Comparison of ENCODE assay signal across 15 mouse cellular contexts in the genomic region with DNA sequence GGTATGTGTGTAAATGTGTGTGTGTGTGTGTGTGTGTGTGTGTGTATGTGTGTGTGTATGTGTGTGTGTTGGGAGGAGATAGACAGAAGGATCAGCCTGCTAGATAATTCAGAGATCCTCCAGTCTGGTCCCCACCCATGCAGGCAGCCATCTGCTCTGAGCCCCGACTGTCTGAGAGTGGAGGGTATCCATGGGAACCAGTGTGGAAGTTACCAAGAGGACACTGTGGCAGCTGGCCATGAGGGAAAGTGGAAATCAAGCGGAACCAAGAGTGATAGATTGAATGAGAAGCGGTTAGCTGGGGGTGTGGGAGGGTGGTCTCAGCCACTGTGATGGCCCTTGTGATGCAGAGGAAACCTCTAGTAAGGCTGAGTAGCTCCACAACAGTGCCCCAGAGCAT. TPM values are rescaled to one million over a fixed set of nuclear protein-coding genes. Genes with fewer than 3 reads are reported as not detected.
DNase-seq lines count a peak whose midpoint lies in the region; ATAC-seq and TF ChIP-seq lines count a peak whose summit lies in the region.
"Had no signal": no experiment of that assay in that cellular context is flagged by ENCODE, and none has a peak within 500 bp of the region (broad histone marks: within the 10 kb centered on the region; RNA-seq: fewer than 3 reads in every experiment).

No protein-coding gene starts in this region.

- H3K4me2 ChIP-seq in forebrain, embryonic 14.5 days (ENCODE audit: low read length): no peak overlapping the region
- H3K4me2 ChIP-seq in midbrain, postnatal 0 days (ENCODE audit: low read depth, low read length, poor library complexity, severe bottlenecking): no peak overlapping the region
- H3K4me2 ChIP-seq: stomach, embryonic 15.5 days had no signal

- no peaks in the 10 kb centered on the region for H3K9me3 ChIP-seq in forebrain, embryonic 14.5 days (replicated peaks; ENCODE audit: control insufficient read depth, low read length)
- H3K9me3 ChIP-seq in midbrain, postnatal 0 days (ENCODE audit: low read length): no peaks in the 10 kb centered on the region
- H3K9me3 ChIP-seq in limb, embryonic 10.5 days (replicated peaks): no peaks in the 10 kb centered on the region
- H3K9me3 ChIP-seq in heart, embryonic 10.5 days: no peaks in the 10 kb centered on the region
- H3K9me3 ChIP-seq: stomach, embryonic 15.5 days had no signal

- WGBS in forebrain, embryonic 14.5 days: 31% methylated on average over 3 of the region's 3 CpGs
- WGBS in midbrain, postnatal 0 days: 5% methylated on average over 3 of the region's 3 CpGs
- WGBS in limb, embryonic 10.5 days: 77% methylated on average over 3 of the region's 3 CpGs
- 87% methylated on average over 3 of the region's 3 CpGs for WGBS in thymus, adult 2 months
- WGBS in heart, embryonic 10.5 days: 78% methylated on average over 3 of the region's 3 CpGs

- H3K27me3 ChIP-seq in forebrain, embryonic 14.5 days (replicated peaks; ENCODE audit: control insufficient read depth, insufficient read depth, low read length): no peaks in the 10 kb centered on the region
- H3K27me3 ChIP-seq in midbrain, postnatal 0 days (ENCODE audit: insufficient read depth, low read length): no peaks in the 10 kb centered on the region
- H3K27me3 ChIP-seq in limb, embryonic 10.5 days (ENCODE audit: low read depth, poor library complexity, severe bottlenecking): no peaks in the 10 kb centered on the region
- H3K27me3 ChIP-seq in thymus, adult 2 months (ENCODE audit: control insufficient read depth, insufficient read depth, low read length): no peaks in the 10 kb centered on the region
- H3K27me3 ChIP-seq in heart, embryonic 10.5 days (ENCODE audit: insufficient read depth, poor library complexity, severe bottlenecking): no peaks in the 10 kb centered on the region
- H3K27me3 ChIP-seq: CH12.LX; stomach, embryonic 15.5 days had no signal

- TF ChIP-seq POLR2A in thymus, adult 2 months (IDR thresholded peaks at IDR 0.05; ENCODE audit: control insufficient read depth, extremely low read depth, insufficient read depth, low read length, poor library complexity): no peak

- no peak for TF ChIP-seq CTCF in midbrain, postnatal 0 days (IDR thresholded peaks at IDR 0.05)
- TF ChIP-seq CTCF in thymus, adult 2 months (IDR thresholded peaks at IDR 0.05; ENCODE audit: borderline replicate concordance, control insufficient read depth, extremely low read depth, insufficient read depth, low read length, poor library complexity): no peak

- DNase-seq in brain, adult 2 months (ENCODE audit: low read depth, low spot score): peak; percentile 83
- DNase-seq in forebrain, embryonic 14.5 days (ENCODE audit: low spot score): peak; percentile 81
- peak; percentile 85 for DNase-seq in layer of hippocampus, adult 9-11 months
- peak; percentile 94 for DNase-seq in midbrain, postnatal 0 days (ENCODE audit: low spot score)
- DNase-seq in limb, embryonic 10.5 days (ENCODE audit: low spot score): no peak
- no peak for DNase-seq in testis, postnatal 14 days (ENCODE audit: low spot score)
- DNase-seq in thymus, adult 2 months: no peak
- DNase-seq in heart, embryonic 10.5 days (ENCODE audit: low spot score): no peak
- DNase-seq: cerebellum, adult 8-10 months had no signal

- no peak overlapping the region for H3K9ac ChIP-seq in forebrain, embryonic 14.5 days (ENCODE audit: low read length)
- H3K9ac ChIP-seq in midbrain, postnatal 0 days (replicated peaks; ENCODE audit: low read length, poor library complexity, severe bottlenecking): no peak overlapping the region
- H3K9ac ChIP-seq: stomach, embryonic 15.5 days had no signal

- peaks cover 4% of the 10 kb centered on the region for H3K4me1 ChIP-seq in forebrain, embryonic 14.5 days (ENCODE audit: control insufficient read depth, insufficient read depth, low read length)
- peaks cover 5% of the 10 kb centered on the region; the same call in 1 of the 2 replicates for H3K4me1 ChIP-seq in midbrain, postnatal 0 days (ENCODE audit: insufficient read depth, low read length)
- peaks cover 14% of the 10 kb centered on the region for H3K4me1 ChIP-seq in limb, embryonic 10.5 days
- 0 out of 2 replicates have a peak, but pooled peaks cover 4% of the 10 kb centered on the region for H3K4me1 ChIP-seq in thymus, adult 2 months (replicated peaks; ENCODE audit: control insufficient read depth, insufficient read depth, low read length)
- H3K4me1 ChIP-seq in heart, embryonic 10.5 days: peaks cover 27% of the 10 kb centered on the region

- ATAC-seq in forebrain, embryonic 14.5 days: peak; percentile 92
- ATAC-seq in midbrain, postnatal 0 days (ENCODE audit: low FRiP score): peak; percentile 86
- ATAC-seq: activated CD4-positive, CD25-positive, alpha-beta regulatory T cell, adult 4 months had no signal

- peaks cover 4% of the 10 kb centered on the region; the same call in 1 of the 2 replicates for H3K36me3 ChIP-seq in forebrain, embryonic 14.5 days (ENCODE audit: control insufficient read depth, insufficient read depth, low read length)
- H3K36me3 ChIP-seq in midbrain, postnatal 0 days (ENCODE audit: insufficient read depth, low read length): no peaks in the 10 kb centered on the region
- H3K36me3 ChIP-seq in limb, embryonic 10.5 days: no peaks in the 10 kb centered on the region
- no peaks in the 10 kb centered on the region for H3K36me3 ChIP-seq in thymus, adult 2 months (ENCODE audit: control insufficient read depth, insufficient read depth, low read length)
- no peaks in the 10 kb centered on the region for H3K36me3 ChIP-seq in heart, embryonic 10.5 days
- H3K36me3 ChIP-seq: stomach, embryonic 15.5 days had no signal

- no peak overlapping the region for H3K4me3 ChIP-seq in forebrain, embryonic 14.5 days (ENCODE audit: low read depth, low read length)
- no peak overlapping the region for H3K4me3 ChIP-seq in midbrain, postnatal 0 days (ENCODE audit: low read depth, low read length)
- H3K4me3 ChIP-seq in limb, embryonic 10.5 days: no peak overlapping the region
- H3K4me3 ChIP-seq in thymus, adult 2 months (ENCODE audit: control insufficient read depth, insufficient read depth, low read length): no peak overlapping the region
- H3K4me3 ChIP-seq in heart, embryonic 10.5 days: no peak overlapping the region
- H3K4me3 ChIP-seq: myocyte; stomach, embryonic 15.5 days had no signal

- H3K27ac ChIP-seq in forebrain, embryonic 14.5 days (ENCODE audit: low read depth, low read length): peak overlapping the region; percentile 9; the same call in 1 of the 2 replicates
- no peak overlapping the region for H3K27ac ChIP-seq in midbrain, postnatal 0 days (ENCODE audit: low read depth, low read length)
- no peak overlapping the region for H3K27ac ChIP-seq in limb, embryonic 10.5 days
- no peak overlapping the region for H3K27ac ChIP-seq in thymus, adult 2 months (ENCODE audit: control insufficient read depth, insufficient read depth, low read length)
- H3K27ac ChIP-seq in heart, embryonic 10.5 days: no peak overlapping the region
- H3K27ac ChIP-seq: stomach, embryonic 15.5 days had no signal

RNA-seq across cellular contexts. Expression of gene Map6, which starts 20.0 kb away (rescaled TPM):
- polyA plus RNA-seq in forebrain, embryonic 14.5 days (2014; fragmentation: Nextera tagmentation; extraction: Ambion mirVana): 46.2 and 62.4 TPM in 2 replicates
- total RNA-seq in midbrain, postnatal 0 days (2014; rRNA removed): 326 and 332 TPM in 2 replicates
- polyA plus RNA-seq in midbrain, postnatal 0 days (2015; fragmentation: Nextera tagmentation; extraction: Ambion mirVana): 117 and 126 TPM in 2 replicates
- polyA plus RNA-seq in limb, embryonic 10.5 days (2016; fragmentation: Nextera tagmentation; extraction: Ambion mirVana): 3.1 and 5.4 TPM in 2 replicates
- 0.96 and 1.3 TPM in 2 replicates for polyA plus RNA-seq in thymus, adult 2 months (2012; rRNA removed)
- polyA plus RNA-seq in heart, embryonic 10.5 days (2016; fragmentation: Nextera tagmentation; extraction: Ambion mirVana): 2.1 and 2.3 TPM in 2 replicates
- total RNA-seq: liver, adult 2 months had no signal

RNA-seq across cellular contexts. Expression of gene Mogat2, which starts 48.9 kb away (rescaled TPM):
- polyA plus RNA-seq in forebrain, embryonic 14.5 days (2014; fragmentation: Nextera tagmentation; extraction: Ambion mirVana): 3.1 and 3.2 TPM in 2 replicates
- 0.71 TPM in 1 of 2 replicates, not detected in the other for total RNA-seq in midbrain, postnatal 0 days (2014; rRNA removed)
- polyA plus RNA-seq in midbrain, postnatal 0 days (2015; fragmentation: Nextera tagmentation; extraction: Ambion mirVana): 0.33 and 0.38 TPM in 2 replicates
- polyA plus RNA-seq in limb, embryonic 10.5 days (2016; fragmentation: Nextera tagmentation; extraction: Ambion mirVana): 78.6 and 124 TPM in 2 replicates
- 0.32 and 0.61 TPM in 2 replicates for polyA plus RNA-seq in thymus, adult 2 months (2012; rRNA removed)
- polyA plus RNA-seq in heart, embryonic 10.5 days (2016; fragmentation: Nextera tagmentation; extraction: Ambion mirVana): 11.1 and 30.6 TPM in 2 replicates
- total RNA-seq: CH12.LX; gastrocnemius, adult 8-10 months had no signal
- polyA plus RNA-seq: activated CD4-positive, CD25-positive, alpha-beta regulatory T cell, adult 4 months had no signal

Comparison
In these comparisons a context has a peak if more than half of its experiments do, and no peak if none do; other contexts are left out.
1. DNase-seq: peak in brain, adult 2 months (single experiment), forebrain, embryonic 14.5 days (single experiment), layer of hippocampus, adult 9-11 months (single experiment) and midbrain, postnatal 0 days (single experiment); none in limb, embryonic 10.5 days (single experiment), testis, postnatal 14 days (single experiment), thymus, adult 2 months (single experiment) and heart, embryonic 10.5 days (single experiment).